Mouse (Mus musculus) C2C12 (cell line): ENCODE results near the gene Chp1. TPM values are rescaled to one million over a fixed set of nuclear protein-coding genes. Genes with fewer than 3 reads are reported as not detected.

Experiments used
- H3K27me3 ChIP-seq: one replicate; pipeline ENCODE4 v1.6.1; 2011; ENCODE audit not compliant: control insufficient read depth, insufficient read depth, insufficient read length
- H3K36me3 ChIP-seq: one replicate; pipeline ENCODE4 v1.6.1; 2011; ENCODE audit not compliant: control insufficient read depth, insufficient read depth
- H3K4me3 ChIP-seq: one replicate; pipeline ENCODE4 v1.5.1; 2011; ENCODE audit warnings: mild to moderate bottlenecking, control low read depth; ENCODE audit not compliant: poor library complexity, insufficient read depth, severe bottlenecking
- H3K79me2 ChIP-seq: one replicate; pipeline ENCODE4 v1.6.1; 2011; ENCODE audit not compliant: control insufficient read depth, insufficient read depth
- H3K79me3 ChIP-seq: one replicate; pipeline ENCODE4 v1.6.1; 2011; ENCODE audit warnings: low read depth, control low read depth
- H3ac ChIP-seq: one replicate; pipeline ENCODE3; 2011; ENCODE audit warnings: low read depth; ENCODE audit not compliant: control insufficient read depth, insufficient read length
- CEBPB ChIP-seq: IDR thresholded peaks from one replicate; pipeline ENCODE4 v1.6.1; 2011; ENCODE audit warnings: low read depth, mild to moderate bottlenecking, control low read depth, moderate library complexity
- CTCF ChIP-seq: IDR thresholded peaks from one replicate; pipeline ENCODE4 v1.5.1; 2011; ENCODE audit not compliant: control insufficient read depth, insufficient read depth, insufficient read length
- FOSL1 ChIP-seq: IDR thresholded peaks from one replicate; pipeline ENCODE4 v1.8.0; 2011; ENCODE audit warnings: mild to moderate bottlenecking, low read length; ENCODE audit not compliant: poor library complexity, insufficient read depth, severe bottlenecking
- MAX ChIP-seq: IDR thresholded peaks from one replicate; pipeline ENCODE4 v1.6.1; 2011; ENCODE audit warnings: mild to moderate bottlenecking, control low read depth
- MYOD1 ChIP-seq: IDR thresholded peaks from one replicate; pipeline ENCODE4 v1.6.1; 2011; ENCODE audit warnings: low read depth; ENCODE audit not compliant: control insufficient read depth, insufficient read length
- MYOG ChIP-seq: IDR thresholded peaks from one replicate; pipeline ENCODE4 v1.6.1; 2011; ENCODE audit not compliant: control insufficient read depth, insufficient read length; ENCODE audit errors: extremely low read depth
- USF1 ChIP-seq: IDR thresholded peaks from one replicate; pipeline ENCODE4 v1.6.1; 2011; ENCODE audit warnings: low read depth, mild to moderate bottlenecking, control low read depth, moderate library complexity
- polyA plus RNA-seq: library from polyadenylated mRNA; unstranded; fragments of >200 nt; fragmentation: generic; extraction: Trizol; gene quantifications from one replicate; pipeline ENCODE4 v1.2.1, GENCODE M21; 2012; ENCODE audit warnings: missing spikeins

Chp1 gene
- polyA plus RNA-seq, 1 experiment = 51.9 TPM

GRCm38 (mm10) chr2:119581571-119581970 lies 34.1 kb downstream of the Chp1 start:
- no peaks in the 10 kb centered on the region for H3K79me2 ChIP-seq
- TF ChIP-seq FOSL1 (no peak), MYOD1 (no peak), MAX (no peak), USF1 (no peak), MYOG (no peak), CEBPB (no peak)
- no peak overlapping the region for H3K4me3 ChIP-seq
- H3K36me3 ChIP-seq = no peaks in the 10 kb centered on the region
- H3K27me3 ChIP-seq = no peaks in the 10 kb centered on the region
- H3ac ChIP-seq = no peak overlapping the region
- no peaks in the 10 kb centered on the region for H3K79me3 ChIP-seq

GRCm38 (mm10) chr2:119583439-119583838 lies 35.9 kb downstream of the Chp1 start:
- no peaks in the 10 kb centered on the region for H3K79me3 ChIP-seq
- H3ac ChIP-seq = no peak overlapping the region
- no peak overlapping the region for H3K4me3 ChIP-seq
- H3K27me3 ChIP-seq = no peaks in the 10 kb centered on the region
- TF ChIP-seq FOSL1 = no peak
- TF ChIP-seq USF1 = no peak
- no peak for TF ChIP-seq CTCF
- no peak for TF ChIP-seq MYOD1
- no peak for TF ChIP-seq MYOG
- no peak for TF ChIP-seq MAX
- no peak for TF ChIP-seq CEBPB
- H3K36me3 ChIP-seq = peaks cover 6% of the 10 kb centered on the region
- H3K79me2 ChIP-seq = no peaks in the 10 kb centered on the region

- peaks cover 6% of the 10 kb centered on the region for H3K36me3 ChIP-seq
- no peak for TF ChIP-seq MAX
- no peak for TF ChIP-seq USF1
- TF ChIP-seq CEBPB = no peak
- no peak for TF ChIP-seq MYOG
- TF ChIP-seq CTCF = no peak
- no peak for TF ChIP-seq FOSL1
- no peak for TF ChIP-seq MYOD1
- H3ac ChIP-seq = no peak overlapping the region
- no peaks in the 10 kb centered on the region for H3K27me3 ChIP-seq
- H3K79me2 ChIP-seq = no peaks in the 10 kb centered on the region
- H3K4me3 ChIP-seq = no peak overlapping the region
- H3K79me3 ChIP-seq = no peaks in the 10 kb centered on the region
Observed at GRCm38 (mm10) chr2:119584282-119584681, 36.8 kb downstream of the Chp1 start.

- Histone ChIP-seq H3K27me3 (no peaks in the 10 kb centered on the region), H3K4me3 (no peak overlapping the region), H3K36me3 (peaks cover 6% of the 10 kb centered on the region), H3K79me2 (no peaks in the 10 kb centered on the region), H3K79me3 (no peaks in the 10 kb centered on the region), H3ac (no peak overlapping the region)
- TF ChIP-seq CTCF = peak; percentile 53
- TF ChIP-seq FOSL1 = no peak
Observed at GRCm38 (mm10) chr2:119587383-119587782, 39.9 kb downstream of the Chp1 start.

GRCm38 (mm10) chr2:119591247-119591646 lies 43.8 kb downstream of the Chp1 start:
- Histone ChIP-seq H3K36me3 (peaks cover 11% of the 10 kb centered on the region), H3K79me3 (peaks cover 16% of the 10 kb centered on the region), H3K79me2 (peaks cover 22% of the 10 kb centered on the region), H3K4me3 (no peak overlapping the region), H3K27me3 (no peaks in the 10 kb centered on the region), H3ac (no peak overlapping the region)
- TF ChIP-seq CTCF (no peak), MAX (peak; percentile 22)

GRCm38 (mm10) chr2:119593765-119594112 lies 46.2 kb downstream of the Chp1 start:
- no peak overlapping the region for H3ac ChIP-seq
- no peaks in the 10 kb centered on the region for H3K27me3 ChIP-seq
- peaks cover 27% of the 10 kb centered on the region for H3K79me3 ChIP-seq
- H3K79me2 ChIP-seq = peaks cover 47% of the 10 kb centered on the region
- no peak overlapping the region for H3K4me3 ChIP-seq
- TF ChIP-seq FOSL1 (no peak), MYOD1 (no peak)
- H3K36me3 ChIP-seq = peaks cover 30% of the 10 kb centered on the region
